Mouse (Mus musculus): ENCODE data around the gene Pld5.

Gene Pld5

DNA sequence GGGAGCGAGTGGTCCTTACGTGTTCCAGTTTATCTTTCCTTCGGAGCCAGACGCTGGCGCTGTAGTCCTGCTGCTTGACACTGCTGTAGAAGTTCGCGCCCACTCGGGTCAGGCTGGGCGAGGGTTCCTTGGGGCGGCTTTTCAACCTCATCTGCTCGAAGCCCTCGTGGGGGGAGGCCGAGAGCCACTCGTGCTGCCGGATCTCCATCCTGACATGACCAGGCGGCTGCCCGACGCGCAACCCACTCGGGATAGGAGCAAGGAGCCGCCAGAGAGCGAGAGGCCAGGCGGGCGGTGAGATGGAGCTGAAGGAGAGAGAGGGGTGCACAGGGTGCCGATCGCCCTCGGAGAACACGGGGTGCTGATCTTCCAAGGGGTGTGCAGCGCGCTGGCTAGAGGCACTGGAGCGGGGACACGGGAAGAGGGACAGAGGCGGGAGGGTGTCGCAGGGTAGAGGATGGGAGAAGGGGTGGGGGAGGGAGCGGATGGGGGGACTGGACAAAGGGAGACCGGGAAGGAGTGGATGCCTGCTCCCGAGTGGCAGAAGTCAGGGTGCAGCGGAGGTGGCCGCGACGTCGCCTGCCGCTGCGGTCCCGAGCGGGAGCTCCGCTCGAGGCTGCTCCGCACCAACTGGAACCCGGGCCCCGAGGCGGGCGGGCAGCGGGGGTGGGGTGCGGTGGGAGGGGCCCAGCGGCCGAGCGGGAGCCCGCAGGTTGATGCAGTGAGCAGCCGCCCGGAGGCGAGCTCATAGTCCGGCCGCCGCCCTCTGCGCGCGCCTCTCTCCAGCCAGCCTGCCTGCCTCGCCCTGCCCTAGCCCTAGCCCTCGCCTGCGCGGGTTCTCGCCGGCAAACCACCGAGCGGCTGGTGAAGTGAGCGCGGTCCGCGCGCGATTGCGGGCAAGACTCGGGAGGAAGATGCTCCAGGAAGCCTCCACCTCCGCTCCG is at the start of gene Pld5:
Gene Pld5, minus strand, starts transcription at position 646 of the 944 bp plus-strand sequence.
- no peak for DNase-seq

DNA sequence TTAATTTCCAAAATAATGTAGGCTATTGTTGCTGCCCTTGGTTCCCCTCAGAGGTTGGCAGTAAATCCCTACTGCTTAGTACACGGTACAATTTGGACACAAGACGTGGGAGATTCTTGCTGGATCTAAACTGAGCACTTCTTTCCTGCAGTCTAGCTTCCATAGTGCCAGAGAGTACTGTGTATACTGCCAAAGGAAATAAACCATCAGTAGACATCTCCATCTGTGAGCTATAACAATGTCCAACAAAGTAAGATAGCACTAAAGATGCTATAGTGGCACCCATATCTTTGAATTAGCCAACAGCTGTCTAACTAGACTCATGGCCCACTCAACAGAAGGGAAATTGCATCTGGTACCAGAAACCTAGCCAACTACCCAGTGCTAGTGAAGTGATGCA is 40.0 kb upstream of the Pld5 start:
- DNase-seq: no peak

DNA sequence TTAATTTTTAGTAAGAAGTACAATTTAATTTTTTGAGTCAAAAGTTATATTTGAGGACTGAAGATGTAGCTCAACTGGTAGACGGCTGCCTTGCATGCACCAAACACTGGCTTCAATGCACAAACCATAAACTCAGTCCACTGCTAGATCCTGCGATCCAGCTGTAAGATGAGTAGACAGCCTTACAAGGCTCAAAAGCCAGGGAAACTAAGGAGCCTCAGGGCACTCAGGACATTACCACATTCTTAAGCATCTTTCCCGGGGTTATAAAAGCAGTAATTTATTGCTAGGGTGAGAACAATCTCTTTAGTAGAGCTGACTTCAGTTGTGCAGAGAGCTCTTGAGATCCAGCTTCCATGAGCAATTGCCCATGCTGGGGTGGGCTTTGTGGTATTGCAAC is 35.1 kb upstream of the Pld5 start:
- DNase-seq: no peak

DNA sequence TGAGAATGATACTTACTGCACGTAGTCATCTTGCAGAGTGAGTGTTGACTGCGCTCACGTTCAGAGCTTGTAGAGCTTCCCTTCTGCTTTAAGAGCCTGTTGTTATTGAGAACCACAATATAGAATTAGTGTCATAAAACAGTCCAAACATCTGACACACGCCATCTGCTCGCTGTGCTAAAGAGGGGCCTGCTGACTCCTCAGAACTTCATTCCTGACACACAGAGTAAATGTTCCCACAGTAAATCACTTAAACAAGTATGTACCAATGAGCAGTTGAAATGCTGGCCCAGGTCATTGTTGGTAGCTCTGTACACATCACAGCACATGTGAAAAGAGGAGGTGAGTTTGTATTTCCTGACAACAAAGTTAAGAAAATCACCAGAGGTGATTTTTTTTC is 14.3 kb upstream of the Pld5 start:
- DNase-seq: no peak

DNA sequence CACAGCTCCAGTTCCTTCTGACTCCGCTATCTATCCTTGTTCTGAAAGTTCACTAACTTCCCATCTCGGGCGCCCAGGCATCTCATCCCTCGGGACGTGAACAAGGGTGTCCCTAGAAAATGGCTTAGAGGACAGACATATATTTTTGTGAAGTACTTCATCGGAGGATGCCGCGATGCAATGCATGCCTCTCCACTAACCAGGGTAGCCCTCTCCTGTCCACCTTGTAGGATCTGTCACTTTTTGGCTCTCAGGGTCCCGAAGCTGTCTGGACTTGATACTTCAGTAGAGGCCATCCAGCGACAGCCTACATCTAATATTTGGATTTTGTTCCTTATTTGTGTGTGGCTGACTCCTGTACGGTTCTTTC is 484 bp upstream of the Pld5 start:
- DNase-seq: no peak

DNA sequence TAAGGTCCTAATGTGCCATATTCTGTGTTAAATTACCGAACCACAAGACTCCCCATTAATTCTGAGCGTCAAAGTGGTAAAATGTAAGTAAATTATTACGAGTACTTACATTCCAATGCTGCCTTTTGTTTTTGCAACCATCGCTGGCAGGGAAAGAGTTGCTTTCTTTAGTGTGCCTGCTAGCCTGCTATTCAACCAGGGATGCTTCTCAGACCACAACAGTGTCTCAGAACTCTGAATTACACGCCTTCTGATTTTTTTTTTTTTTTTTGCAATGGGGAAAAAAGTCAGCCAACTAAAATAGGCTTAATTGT is 26.4 kb downstream of the Pld5 start:
- DNase-seq: no peak

DNA sequence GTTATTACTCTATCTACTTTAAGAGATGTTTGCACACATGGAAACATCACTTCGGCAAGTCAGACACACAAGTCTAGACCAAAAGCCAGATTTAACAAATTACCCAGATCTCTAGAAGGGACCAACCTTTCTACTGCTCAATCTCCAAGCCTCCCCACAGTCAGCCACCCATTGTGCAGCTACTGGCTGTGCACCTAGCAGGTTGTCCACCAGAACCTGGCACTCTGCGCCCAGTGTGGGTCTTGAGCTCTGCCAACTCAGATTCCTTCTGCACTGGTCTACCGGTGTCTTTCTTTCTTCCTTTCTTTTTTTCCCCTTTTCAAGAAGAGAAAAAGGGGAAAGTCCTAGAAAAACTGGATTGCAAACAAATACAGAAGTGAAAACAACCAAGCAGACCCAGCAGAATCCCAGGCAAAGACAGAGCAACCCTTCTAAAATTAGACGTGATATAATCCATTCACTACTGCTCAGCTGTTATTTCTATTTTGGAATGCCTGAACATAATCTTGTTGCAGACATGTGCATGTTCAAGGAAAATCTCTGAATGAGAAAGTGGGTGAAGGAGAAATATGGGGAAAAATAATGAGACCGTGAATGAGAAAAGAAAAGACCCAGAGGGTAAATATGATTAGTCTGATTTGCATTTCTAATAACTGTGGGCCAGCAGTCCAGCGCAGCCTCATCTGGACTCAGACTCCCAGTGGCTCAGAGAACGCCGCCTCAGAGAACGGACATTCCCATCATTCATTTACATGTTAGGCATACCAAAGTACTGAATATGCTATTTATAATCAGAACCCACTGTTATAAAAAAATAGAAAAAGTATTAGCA is 27.0 kb downstream of the Pld5 start:
- no peak for DNase-seq

DNA sequence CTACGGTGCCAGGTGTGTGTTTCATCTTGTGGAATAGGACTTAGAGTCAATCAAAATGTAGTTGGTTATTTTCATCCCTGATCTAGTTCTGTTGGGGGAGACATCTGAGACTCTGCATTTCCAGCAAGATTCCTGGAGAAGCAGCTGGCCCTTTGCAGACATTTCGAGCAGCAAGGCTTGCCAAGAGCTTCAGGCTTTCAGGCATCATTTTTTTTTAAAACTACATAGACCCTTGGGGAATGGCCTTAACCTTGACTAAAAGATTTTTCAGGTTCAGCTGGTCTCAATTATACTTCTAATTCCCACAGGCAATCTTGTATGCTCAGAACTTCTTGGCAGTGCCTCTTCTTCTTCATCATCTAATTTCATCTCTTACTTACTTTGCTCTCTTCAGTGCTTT is 35.9 kb downstream of the Pld5 start:
- no peak for DNase-seq

DNA sequence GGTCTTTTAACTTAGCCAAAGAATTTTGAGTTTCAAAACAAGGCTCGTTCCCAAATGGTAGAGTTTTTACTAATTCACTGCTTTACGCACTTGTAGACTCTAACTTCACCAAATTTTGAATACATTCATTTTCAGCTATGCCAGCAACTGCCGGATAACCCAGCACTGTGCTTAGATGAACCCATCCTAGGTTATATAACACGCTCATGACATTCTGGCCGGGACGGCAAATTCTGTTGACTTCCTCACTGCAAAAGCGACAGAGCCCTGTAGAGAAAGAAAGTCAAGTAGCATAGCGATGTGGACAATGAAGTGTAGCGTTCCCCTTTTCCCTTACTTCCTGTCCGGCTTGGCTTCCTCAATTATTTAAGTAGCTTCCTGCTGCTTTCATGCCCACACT is 51.3 kb downstream of the Pld5 start:
- DNase-seq: no peak

DNA sequence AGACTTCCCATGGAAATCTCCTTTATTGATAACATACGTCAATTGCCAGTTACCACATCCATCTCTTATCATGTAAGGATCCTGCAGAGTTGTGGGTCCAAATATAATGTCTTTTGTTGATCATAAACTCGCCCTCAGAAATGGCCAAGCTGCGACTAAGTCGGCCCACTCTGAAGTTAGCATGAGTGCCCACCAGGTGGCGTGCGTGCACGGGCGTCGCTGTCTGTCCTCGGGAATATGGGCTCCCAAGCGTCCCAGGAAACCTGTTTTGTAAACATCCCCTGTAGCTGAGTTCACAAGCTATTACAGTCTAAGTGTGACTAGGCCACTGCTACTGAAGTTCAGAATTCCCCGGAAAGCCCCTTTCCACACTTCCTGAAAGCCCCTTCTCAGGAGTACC is 51.9 kb downstream of the Pld5 start:
- peak; percentile 18 to 57 for DNase-seq

DNA sequence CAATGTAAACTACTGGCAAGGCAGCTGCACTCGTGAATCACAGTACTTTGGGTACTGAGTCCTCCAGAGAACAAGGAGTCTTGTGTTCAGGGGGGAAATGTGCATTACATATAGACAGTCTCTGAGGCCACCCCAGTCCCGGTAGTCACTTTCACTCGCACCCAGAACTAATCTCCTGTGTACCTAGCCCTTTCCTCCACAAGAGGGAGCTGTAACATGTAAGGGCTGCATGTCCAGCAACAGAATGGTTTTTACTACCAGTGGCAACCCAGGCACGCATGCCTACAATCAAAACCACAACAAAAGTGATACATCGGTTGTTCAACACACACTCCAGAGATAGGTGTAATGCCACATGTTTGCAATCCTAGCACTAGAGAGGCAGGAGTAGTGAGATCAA is 56.9 kb downstream of the Pld5 start:
- no peak for DNase-seq

DNA sequence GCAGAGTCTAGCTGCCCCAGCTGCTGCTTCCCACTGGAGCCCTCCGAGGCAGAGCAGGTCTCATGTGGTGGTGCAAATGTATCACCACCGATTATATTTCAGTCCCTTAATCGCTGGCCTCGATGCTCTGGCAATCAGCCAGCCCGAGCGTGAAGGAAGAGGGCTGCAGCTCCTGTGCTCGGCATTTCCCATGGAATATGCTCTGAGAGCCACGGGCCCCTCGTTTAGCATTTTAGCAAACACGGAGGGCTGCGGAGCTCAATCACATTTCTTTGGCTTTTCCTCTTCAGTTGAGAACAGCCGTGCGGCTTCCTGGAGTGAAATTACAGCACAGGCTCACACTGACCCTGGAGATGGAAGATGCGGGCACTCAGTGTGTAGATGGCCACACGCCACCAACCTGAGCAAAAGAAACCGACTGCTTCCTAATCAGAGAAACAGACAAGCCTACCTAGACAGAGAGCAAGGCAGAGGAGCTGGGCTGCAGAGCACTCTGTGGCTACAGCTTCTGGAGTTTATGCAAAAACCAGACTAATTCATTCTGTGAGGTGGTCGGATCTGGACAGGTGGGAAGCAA is 61.4 kb downstream of the Pld5 start:
- DNase-seq: no peak

DNA sequence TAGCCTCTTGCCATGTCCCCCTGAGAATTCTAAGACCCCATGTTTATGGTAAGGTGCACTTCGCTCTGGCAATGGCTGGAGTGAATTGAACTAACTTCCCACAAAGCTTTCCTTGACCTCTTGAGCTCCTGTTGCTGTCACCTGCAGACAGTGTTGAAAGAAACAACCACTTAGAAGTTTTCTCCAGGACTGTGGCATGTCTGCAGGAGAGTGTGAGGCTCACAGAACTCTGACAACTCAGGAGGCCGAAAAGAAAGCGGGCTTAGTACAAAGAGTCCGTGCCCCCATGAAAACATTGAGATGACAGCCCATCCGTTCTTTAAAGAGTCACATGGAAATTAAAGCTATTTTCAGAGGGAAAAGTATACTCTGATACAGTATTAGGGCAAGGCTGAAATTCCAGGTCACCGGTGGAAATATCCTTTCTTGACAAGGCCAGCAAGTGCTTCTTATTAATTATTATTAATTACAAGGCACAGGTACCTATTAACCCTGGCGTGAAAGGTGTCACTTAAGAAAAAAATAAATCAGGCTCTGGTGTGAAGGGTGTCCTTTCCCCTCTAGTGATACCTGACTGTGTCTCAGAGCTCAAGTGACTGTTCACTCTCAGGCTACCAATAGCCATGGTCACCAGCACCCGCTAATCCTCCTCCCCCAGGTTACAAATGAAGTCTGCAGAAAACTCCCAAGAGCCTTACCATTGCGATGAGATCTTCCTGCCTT is 62.0 kb downstream of the Pld5 start:
- DNase-seq: no peak

DNA sequence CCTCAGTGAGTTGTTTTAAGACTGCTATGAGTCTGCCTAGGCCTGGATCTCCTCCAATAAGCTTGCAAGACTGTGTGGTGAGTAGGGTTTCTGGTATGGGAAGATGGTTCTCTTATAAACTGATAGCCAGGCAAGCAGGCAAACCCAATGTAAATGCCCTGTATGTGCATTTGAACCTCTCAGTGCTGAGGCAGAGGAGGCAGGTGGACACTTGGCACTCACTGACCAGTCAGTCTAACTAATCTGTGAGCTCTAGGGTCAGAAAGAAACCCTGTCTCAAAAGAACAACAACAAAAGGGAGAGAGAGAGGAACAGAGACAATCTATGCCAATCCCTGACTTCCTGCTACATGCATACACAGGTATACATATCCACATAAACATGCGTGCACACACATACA is 64.3 kb downstream of the Pld5 start:
- no peak for DNase-seq

DNA sequence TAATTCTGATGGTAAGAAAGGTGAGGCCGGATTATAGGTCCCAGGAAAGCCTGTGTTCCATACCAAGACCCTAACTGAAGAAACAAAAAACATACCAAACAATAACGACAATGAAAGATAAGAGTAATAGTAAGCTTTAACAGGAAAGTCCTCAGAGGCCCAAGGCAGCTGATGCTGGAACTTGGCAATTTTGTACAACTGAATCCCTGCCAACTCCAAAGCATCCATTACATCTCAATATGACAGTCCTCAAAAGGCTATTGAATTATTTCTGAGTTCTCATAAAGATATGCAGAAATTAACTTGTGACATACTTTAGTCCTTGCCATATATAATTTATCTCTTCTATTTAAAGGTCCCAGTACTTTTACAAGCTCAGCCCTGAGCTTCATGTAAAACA is 67.1 kb downstream of the Pld5 start:
- DNase-seq: no peak

DNA sequence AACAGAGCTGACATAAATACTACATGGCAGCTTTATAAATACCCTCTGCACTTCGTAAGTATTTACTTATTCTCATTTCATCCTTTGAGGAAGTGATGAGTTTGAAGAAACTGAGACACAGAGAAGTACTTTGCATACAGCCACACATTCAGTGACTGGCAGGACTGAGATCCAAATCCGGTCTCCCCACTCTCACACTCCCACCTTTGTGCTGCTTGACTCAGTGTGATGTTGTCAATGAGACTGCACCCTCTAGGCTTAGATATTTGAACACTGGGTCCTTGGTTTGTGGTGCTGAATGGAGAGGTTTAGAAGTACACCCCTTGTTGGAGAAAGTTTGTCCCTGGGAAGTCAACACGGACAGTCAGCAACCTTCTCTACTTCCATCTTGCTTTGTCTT is 72.8 kb downstream of the Pld5 start:
- no peak for DNase-seq

DNA sequence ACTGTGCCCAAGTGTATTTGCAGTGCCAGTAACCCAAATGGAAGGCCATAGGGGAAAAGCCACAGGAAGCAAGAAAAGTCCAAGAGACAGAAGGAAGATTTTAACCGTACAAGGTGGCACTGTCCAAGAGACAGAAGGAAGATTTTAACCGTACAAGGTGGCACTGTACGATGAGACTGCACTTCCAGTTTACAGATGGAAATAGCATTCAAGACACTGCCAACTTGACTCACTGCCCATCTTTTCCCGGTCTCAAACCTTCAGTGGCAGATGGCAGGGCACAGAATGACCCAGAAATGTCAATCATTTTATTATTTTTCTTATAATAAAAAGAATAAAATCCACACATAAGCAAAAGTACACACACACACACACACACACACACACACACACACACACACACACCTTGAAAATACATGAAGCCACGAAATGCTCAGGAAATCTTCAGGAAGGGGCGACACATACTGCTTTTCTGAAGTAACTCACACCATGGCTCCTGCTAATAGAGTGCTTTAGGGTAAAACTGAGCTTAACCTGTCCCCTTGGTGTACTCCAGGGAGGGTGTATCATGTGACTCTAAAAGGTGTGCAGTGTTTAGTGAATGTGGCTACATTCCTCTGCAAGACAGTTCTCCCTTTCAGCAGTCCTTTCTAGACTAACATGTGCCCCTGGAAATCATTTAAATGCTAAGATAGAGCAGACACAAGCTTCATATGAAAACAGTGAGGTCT is 77.9 kb downstream of the Pld5 start:
- no peak for DNase-seq

DNA sequence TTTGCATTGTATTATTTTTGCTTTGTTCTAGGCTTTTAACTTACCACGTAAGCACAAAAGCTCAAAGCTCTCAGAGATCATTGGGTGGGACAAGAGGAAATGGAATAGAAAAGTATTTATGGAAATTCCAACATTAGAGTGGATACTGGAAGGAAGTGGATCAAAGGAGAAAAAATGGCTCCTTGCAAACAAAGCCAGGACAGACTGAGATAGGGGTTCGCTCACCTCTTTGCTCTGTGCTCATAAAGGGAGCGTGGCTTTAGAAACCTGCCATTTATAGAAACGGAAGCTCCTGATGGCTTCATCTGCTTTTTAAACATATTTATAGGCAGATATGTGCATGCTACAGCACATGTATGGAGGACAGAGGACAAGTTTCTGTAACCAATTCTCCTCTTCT is 78.8 kb downstream of the Pld5 start:
- DNase-seq: no peak

DNA sequence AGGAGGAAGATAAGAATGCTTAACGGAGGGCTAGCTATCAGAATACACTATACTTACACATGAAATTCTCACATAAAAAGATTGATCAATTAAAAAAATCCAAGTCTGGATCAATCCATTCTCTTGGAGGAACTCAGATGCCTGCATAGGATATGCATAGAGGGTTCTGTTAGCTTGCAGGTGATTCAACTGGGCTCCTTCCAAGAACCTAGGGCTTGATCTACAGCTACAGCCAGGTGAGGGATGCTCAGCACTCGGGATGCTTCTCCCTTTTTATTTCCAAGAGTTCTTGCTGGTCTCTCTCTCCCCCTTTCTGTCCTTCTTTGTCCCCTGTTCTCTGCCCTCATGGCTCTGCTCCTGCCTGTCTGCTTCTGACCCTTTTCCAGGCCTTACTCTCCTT is 80.4 kb downstream of the Pld5 start:
- no peak for DNase-seq

DNA sequence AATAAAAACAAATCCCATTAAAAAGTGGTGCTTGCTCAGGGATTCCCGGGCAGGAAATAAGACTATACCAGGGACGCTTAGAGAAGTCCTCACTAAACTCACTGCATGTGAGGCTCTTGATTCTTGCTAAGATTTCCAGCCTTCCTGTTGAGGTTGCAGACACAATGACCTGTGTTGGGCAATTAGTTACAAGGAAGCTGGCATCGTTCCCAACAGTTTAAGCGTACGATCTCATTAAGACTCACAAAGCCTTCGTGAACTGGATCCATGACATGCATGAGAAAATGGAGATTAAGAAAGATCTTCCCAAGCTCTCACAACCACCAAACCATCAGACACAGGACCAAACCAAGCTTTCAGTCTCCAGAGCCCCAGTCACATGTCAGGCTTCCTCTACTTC is 91.1 kb downstream of the Pld5 start:
- peak; percentile 1 to 7 for DNase-seq

DNA sequence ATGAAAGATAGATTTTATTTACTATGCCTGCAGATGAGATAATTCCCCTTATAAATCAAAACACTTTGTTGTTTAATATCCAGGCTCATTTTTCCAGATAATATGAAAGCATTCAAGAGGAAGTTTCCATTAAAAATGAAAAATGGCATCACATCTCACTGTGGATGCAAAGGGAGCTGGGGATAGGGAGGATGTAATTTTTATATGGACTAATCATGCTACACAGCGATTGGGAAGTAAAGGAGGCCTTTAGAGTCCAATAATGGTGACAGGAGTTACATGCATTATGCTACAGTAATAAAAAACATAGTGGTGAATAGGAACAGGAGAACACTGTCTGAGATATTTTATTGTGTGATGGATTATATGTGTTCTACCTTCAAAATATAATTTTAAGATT is 100.1 kb downstream of the Pld5 start:
- no peak for DNase-seq

DNA sequence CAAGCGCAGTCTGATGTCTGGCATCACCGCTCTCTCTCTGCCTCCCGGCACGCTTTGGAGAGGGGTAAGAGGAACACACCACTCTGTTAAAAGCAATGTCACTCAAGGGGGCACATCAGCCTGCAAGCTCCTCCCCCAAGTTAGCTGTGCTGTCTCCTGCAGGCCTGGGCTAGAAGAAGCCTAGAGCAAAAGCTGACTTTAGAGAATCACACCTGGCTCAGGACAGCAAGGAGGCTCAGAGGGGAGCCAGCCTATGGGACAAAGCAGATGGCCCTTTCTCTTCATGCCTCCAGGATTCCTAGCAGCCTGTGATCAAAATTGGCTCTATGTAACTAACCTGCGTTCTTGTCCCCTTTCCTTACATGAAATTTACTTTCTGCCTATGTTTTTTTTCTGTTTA is 107.3 kb downstream of the Pld5 start:
- DNase-seq: no peak

DNA sequence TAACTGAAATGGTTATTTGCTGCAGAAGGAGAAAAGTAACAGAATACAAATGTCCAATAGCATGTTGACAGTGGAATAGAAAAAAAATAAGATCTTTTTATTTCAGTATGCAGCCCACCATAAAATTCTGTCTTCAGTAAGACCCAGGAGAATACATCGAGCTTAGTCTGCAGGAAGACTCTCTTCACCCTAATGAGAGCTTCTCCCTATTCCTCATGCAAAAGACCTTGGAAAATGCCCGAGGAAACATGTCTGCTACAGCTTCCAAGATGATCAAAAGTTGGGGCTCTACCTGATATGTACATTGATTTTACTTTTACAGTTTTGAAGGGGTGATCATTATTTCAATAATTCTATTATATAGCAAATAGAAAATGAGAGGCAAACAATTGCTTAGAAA is 108.0 kb downstream of the Pld5 start:
- DNase-seq: no peak
